Mouse (Mus musculus) layer of hippocampus, postnatal 10 days (tissue): ENCODE results near the gene Fcmr. TPM values are rescaled to one million over a fixed set of nuclear protein-coding genes. Genes with fewer than 3 reads are reported as not detected.
A peak's percentile ranks its signal among the peaks of the same experiment; 100 is the strongest.

Source experiments
- DNase-seq, 2 experiments: peaks; one replicate each; pipeline ENCODE4 v3.0.0; 2021; ENCODE audit warnings: low spot score in 2 of 2
- long read RNA-seq: library from polyadenylated mRNA; stranded (forward); transcript quantifications from one replicate; pipeline ENCODE4 v2.0.0, GENCODE M21; 2023
- total RNA-seq, 2 experiments: library from RNA; stranded (reverse); gene quantifications; 2 replicates each; pipeline ENCODE4 v1.2.3; 2021

The Fcmr gene
- total RNA-seq, result not detected
- long read RNA-seq, partial matches to known transcripts, result 1 of 2 reads
- long read RNA-seq, other reads (novel, unspliced or antisense), result 0 of 2 reads

- no peak for DNase-seq
Observed at GRCm38 (mm10) chr1:130865541-130866221, at the start of gene Fcmr. Gene Fcmr, plus strand, starts transcription at chr1:130865669.

- DNase-seq, result no peak
Observed at GRCm38 (mm10) chr1:130819737-130820136, 45.7 kb upstream of the Fcmr start.

- no peak for DNase-seq
Observed at GRCm38 (mm10) chr1:130820316-130821148, 44.9 kb upstream of the Fcmr start.

GRCm38 (mm10) chr1:130821149-130821471 lies 44.4 kb upstream of the Fcmr start:
- DNase-seq, result no peak

- DNase-seq, result no peak
Observed at GRCm38 (mm10) chr1:130821911-130822625, 43.4 kb upstream of the Fcmr start.

GRCm38 (mm10) chr1:130826448-130826847 lies 39.0 kb upstream of the Fcmr start, which contains the start of gene Pigr:
Gene Pigr, plus strand, starts transcription at chr1:130826684.
- no peak for DNase-seq

- DNase-seq, result no peak
Observed at GRCm38 (mm10) chr1:130828656-130829055, 36.8 kb upstream of the Fcmr start.

- DNase-seq, result no peak
Observed at GRCm38 (mm10) chr1:130829906-130830830, 35.3 kb upstream of the Fcmr start.

GRCm38 (mm10) chr1:130832230-130833149 lies 33.0 kb upstream of the Fcmr start:
- no peak for DNase-seq

GRCm38 (mm10) chr1:130835161-130835936 lies 30.1 kb upstream of the Fcmr start:
- peak in 1 of 2 experiments; percentile 29 for DNase-seq

- no peak for DNase-seq
Observed at GRCm38 (mm10) chr1:130838288-130838687, 27.2 kb upstream of the Fcmr start.

- no peak for DNase-seq
Observed at GRCm38 (mm10) chr1:130840599-130841379, 24.7 kb upstream of the Fcmr start.

- DNase-seq, result no peak
Observed at GRCm38 (mm10) chr1:130841621-130842020, 23.8 kb upstream of the Fcmr start.

- no peak for DNase-seq
Observed at GRCm38 (mm10) chr1:130844516-130844915, 21.0 kb upstream of the Fcmr start.

GRCm38 (mm10) chr1:130849530-130850214 lies 15.8 kb upstream of the Fcmr start:
- DNase-seq, result no peak

- no peak for DNase-seq
Observed at GRCm38 (mm10) chr1:130850405-130850804, 15.1 kb upstream of the Fcmr start.

GRCm38 (mm10) chr1:130854819-130855218 lies 10.7 kb upstream of the Fcmr start:
- DNase-seq, result no peak
